Mouse (Mus musculus): Measurements from ENCODE around the gene 4930519P11Rik. TPM values are rescaled to one million over a fixed set of nuclear protein-coding genes. Genes with fewer than 3 reads are reported as not detected.

Gene 4930519P11Rik
- not detected in 2 replicates for polyA plus RNA-seq (2014; fragmentation: Nextera tagmentation; extraction: Ambion mirVana)

GRCm38 (mm10) chr2:154613118-154614115 lies at the start of gene 4930519P11Rik, which contains the start of gene Zfp341:
Gene 4930519P11Rik (minus strand): TSS chr2:154613437.
Gene Zfp341 (plus strand): TSS chr2:154613297.
- ATAC-seq (ENCODE audit: insufficient number of reproducible peaks, insufficient read depth, low FRiP score, low read depth): peak; percentile 88
- H3K27me3 ChIP-seq (ENCODE audit: control insufficient read depth, insufficient read depth, low read length): no peaks in the 10 kb centered on the region
- no peaks in the 10 kb centered on the region for H3K36me3 ChIP-seq (ENCODE audit: control insufficient read depth, insufficient read depth, low read length)
- H3K4me2 ChIP-seq (ENCODE audit: low read length): peak within 1 kb of the TSS; percentile 85
- peak within 1 kb of the TSS; percentile 51 to 65 for H3K4me3 ChIP-seq (ENCODE audit: control insufficient read depth in 1 of 2, insufficient read depth in 1 of 2, low read depth in 1 of 2, low read length in 2 of 2)
- H3K27ac ChIP-seq (replicated peaks in 1 of 2; ENCODE audit: control insufficient read depth in 1 of 2, insufficient read depth in 1 of 2, low read depth in 2 of 2, low read length in 2 of 2): peak within 1 kb of the TSS; percentile 93 to 95
- 1% methylated on average over 72 of the region's 98 CpGs for WGBS
- H3K9me3 ChIP-seq (ENCODE audit: control insufficient read depth, low read length): no peaks in the 10 kb centered on the region
- peak within 1 kb of the TSS; percentile 76 for H3K9ac ChIP-seq (ENCODE audit: low read length)
- H3K4me1 ChIP-seq (ENCODE audit: control insufficient read depth in 2 of 2, insufficient read depth in 2 of 2, low read length in 2 of 2): peaks cover 2 to 11% of the 10 kb centered on the region in 2 experiments; a peak in 2 of 4 replicates

GRCm38 (mm10) chr2:154659531-154660074 lies 46.4 kb upstream of the 4930519P11Rik start:
- H3K9me3 ChIP-seq (ENCODE audit: control insufficient read depth, low read length): no peaks in the 10 kb centered on the region
- H3K4me1 ChIP-seq (ENCODE audit: control insufficient read depth in 2 of 2, insufficient read depth in 2 of 2, low read length in 2 of 2): peaks cover 8 to 26% of the 10 kb centered on the region in 2 experiments
- 79% methylated on average over 3 of the region's 5 CpGs for WGBS
- no peak for ATAC-seq (ENCODE audit: insufficient number of reproducible peaks, insufficient read depth, low FRiP score, low read depth)
- peak overlapping the region; percentile 99 for H3K9ac ChIP-seq (ENCODE audit: low read length)
- peaks cover 21% of the 10 kb centered on the region for H3K36me3 ChIP-seq (ENCODE audit: control insufficient read depth, insufficient read depth, low read length)
- H3K27ac ChIP-seq (replicated peaks in 1 of 2; ENCODE audit: control insufficient read depth in 1 of 2, insufficient read depth in 1 of 2, low read depth in 2 of 2, low read length in 2 of 2): peak overlapping the region in 1 of 2 experiments; percentile 33; a peak in 1 of 4 replicates
- H3K4me2 ChIP-seq (ENCODE audit: low read length): peak overlapping the region; percentile 78
- H3K27me3 ChIP-seq (ENCODE audit: control insufficient read depth, insufficient read depth, low read length): no peaks in the 10 kb centered on the region
- H3K4me3 ChIP-seq (ENCODE audit: control insufficient read depth in 1 of 2, insufficient read depth in 1 of 2, low read depth in 1 of 2, low read length in 2 of 2): no peak overlapping the region; a peak in 1 of 4 replicates

GRCm38 (mm10) chr2:154659070-154659469 lies 45.8 kb upstream of the 4930519P11Rik start:
- no peaks in the 10 kb centered on the region for H3K27me3 ChIP-seq (ENCODE audit: control insufficient read depth, insufficient read depth, low read length)
- H3K27ac ChIP-seq (replicated peaks in 1 of 2; ENCODE audit: control insufficient read depth in 1 of 2, insufficient read depth in 1 of 2, low read depth in 2 of 2, low read length in 2 of 2): peak overlapping the region in 1 of 2 experiments; percentile 33; a peak in 1 of 4 replicates
- peak overlapping the region; percentile 78 for H3K4me2 ChIP-seq (ENCODE audit: low read length)
- peaks cover 21% of the 10 kb centered on the region for H3K36me3 ChIP-seq (ENCODE audit: control insufficient read depth, insufficient read depth, low read length)
- peaks cover 8 to 26% of the 10 kb centered on the region in 2 experiments for H3K4me1 ChIP-seq (ENCODE audit: control insufficient read depth in 2 of 2, insufficient read depth in 2 of 2, low read length in 2 of 2)
- no peak for ATAC-seq (ENCODE audit: insufficient number of reproducible peaks, insufficient read depth, low FRiP score, low read depth)
- H3K9ac ChIP-seq (ENCODE audit: low read length): peak overlapping the region; percentile 99
- H3K4me3 ChIP-seq (ENCODE audit: control insufficient read depth in 1 of 2, insufficient read depth in 1 of 2, low read depth in 1 of 2, low read length in 2 of 2): no peak overlapping the region; a peak in 1 of 4 replicates
- 60% methylated on average over 4 of the region's 4 CpGs for WGBS
- H3K9me3 ChIP-seq (ENCODE audit: control insufficient read depth, low read length): no peaks in the 10 kb centered on the region

- H3K4me2 ChIP-seq (ENCODE audit: low read length): peak overlapping the region; percentile 78
- H3K9me3 ChIP-seq (ENCODE audit: control insufficient read depth, low read length): no peaks in the 10 kb centered on the region
- 4% methylated on average over 12 of the region's 12 CpGs for WGBS
- H3K36me3 ChIP-seq (ENCODE audit: control insufficient read depth, insufficient read depth, low read length): peaks cover 15% of the 10 kb centered on the region
- H3K4me1 ChIP-seq (ENCODE audit: control insufficient read depth in 2 of 2, insufficient read depth in 2 of 2, low read length in 2 of 2): peaks cover 8 to 26% of the 10 kb centered on the region in 2 experiments
- H3K27me3 ChIP-seq (ENCODE audit: control insufficient read depth, insufficient read depth, low read length): no peaks in the 10 kb centered on the region
- no peak for ATAC-seq (ENCODE audit: insufficient number of reproducible peaks, insufficient read depth, low FRiP score, low read depth)
- H3K27ac ChIP-seq (replicated peaks in 1 of 2; ENCODE audit: control insufficient read depth in 1 of 2, insufficient read depth in 1 of 2, low read depth in 2 of 2, low read length in 2 of 2): peak overlapping the region; percentile 72 to 89
- peak overlapping the region; percentile 73 to 97 for H3K4me3 ChIP-seq (ENCODE audit: control insufficient read depth in 1 of 2, insufficient read depth in 1 of 2, low read depth in 1 of 2, low read length in 2 of 2)
- peak overlapping the region; percentile 99 for H3K9ac ChIP-seq (ENCODE audit: low read length)
Observed at GRCm38 (mm10) chr2:154657486-154658237, 44.4 kb upstream of the 4930519P11Rik start.

GRCm38 (mm10) chr2:154656710-154657485 lies 43.7 kb upstream of the 4930519P11Rik start:
- no peaks in the 10 kb centered on the region for H3K9me3 ChIP-seq (ENCODE audit: control insufficient read depth, low read length)
- H3K9ac ChIP-seq (ENCODE audit: low read length): peak overlapping the region; percentile 99
- peaks cover 8 to 26% of the 10 kb centered on the region in 2 experiments for H3K4me1 ChIP-seq (ENCODE audit: control insufficient read depth in 2 of 2, insufficient read depth in 2 of 2, low read length in 2 of 2)
- no peaks in the 10 kb centered on the region for H3K27me3 ChIP-seq (ENCODE audit: control insufficient read depth, insufficient read depth, low read length)
- H3K4me3 ChIP-seq (ENCODE audit: control insufficient read depth in 1 of 2, insufficient read depth in 1 of 2, low read depth in 1 of 2, low read length in 2 of 2): peak overlapping the region; percentile 73 to 97
- ATAC-seq (ENCODE audit: insufficient number of reproducible peaks, insufficient read depth, low FRiP score, low read depth): peak; percentile 99
- H3K27ac ChIP-seq (replicated peaks in 1 of 2; ENCODE audit: control insufficient read depth in 1 of 2, insufficient read depth in 1 of 2, low read depth in 2 of 2, low read length in 2 of 2): peak overlapping the region; percentile 72 to 89
- H3K36me3 ChIP-seq (ENCODE audit: control insufficient read depth, insufficient read depth, low read length): peaks cover 15% of the 10 kb centered on the region
- under 1% methylated on average over 65 of the region's 67 CpGs for WGBS
- peak overlapping the region; percentile 78 for H3K4me2 ChIP-seq (ENCODE audit: low read length)

- H3K27me3 ChIP-seq (ENCODE audit: control insufficient read depth, insufficient read depth, low read length): no peaks in the 10 kb centered on the region
- 0 out of 4 replicates have a peak overlapping the region, but pooled peaks of 1 of the 2 experiments have one; percentile 39 for H3K27ac ChIP-seq (replicated peaks in 1 of 2; ENCODE audit: control insufficient read depth in 1 of 2, insufficient read depth in 1 of 2, low read depth in 2 of 2, low read length in 2 of 2)
- peaks cover 6% of the 10 kb centered on the region for H3K36me3 ChIP-seq (ENCODE audit: control insufficient read depth, insufficient read depth, low read length)
- H3K4me1 ChIP-seq (ENCODE audit: control insufficient read depth in 2 of 2, insufficient read depth in 2 of 2, low read length in 2 of 2): peaks cover 8 to 26% of the 10 kb centered on the region in 2 experiments
- H3K4me3 ChIP-seq (ENCODE audit: control insufficient read depth in 1 of 2, insufficient read depth in 1 of 2, low read depth in 1 of 2, low read length in 2 of 2): no peak overlapping the region
- H3K9me3 ChIP-seq (ENCODE audit: control insufficient read depth, low read length): no peaks in the 10 kb centered on the region
- no peak for ATAC-seq (ENCODE audit: insufficient number of reproducible peaks, insufficient read depth, low FRiP score, low read depth)
- peak overlapping the region; percentile 54 for H3K9ac ChIP-seq (ENCODE audit: low read length)
- H3K4me2 ChIP-seq (ENCODE audit: low read length): peak overlapping the region; percentile 78
- WGBS: 74% methylated on average over 2 of the region's 2 CpGs
Observed at GRCm38 (mm10) chr2:154655878-154656414, 42.7 kb upstream of the 4930519P11Rik start.
